In genomic region chr17:14481746-14482145, GRCm38 (mm10) we compare ENCODE assay signal across 29 mouse cellular contexts.
"Had no signal": no experiment of that assay in that cellular context is flagged by ENCODE, and none has a peak within 500 bp of the region (broad histone marks: within the 10 kb centered on the region; RNA-seq: fewer than 3 reads in every experiment).

No protein-coding gene starts in this region.

- DNase-seq: cerebellum, adult 2 months; cerebellum, adult 8-10 months; cerebellum, adult 9-10 months; cerebellum, adult 9-11 months; cerebellum, postnatal 10 days; cerebellum, postnatal 14 days; cerebellum, postnatal 25 days; cerebellum, postnatal 36 days; embryo, embryonic 11 days; forebrain, postnatal 0 days; gastrocnemius, adult 2 months; gastrocnemius, postnatal 10 days; gastrocnemius, postnatal 14 days; gastrocnemius, postnatal 25 days; gastrocnemius, postnatal 36 days; heart, adult 11 months; heart, adult 18-20 months; heart, adult 2 months had no signal

- H3K27ac ChIP-seq: embryonic facial prominence, embryonic 10.5 days; embryonic facial prominence, embryonic 12.5 days; embryonic facial prominence, embryonic 13.5 days; embryonic facial prominence, embryonic 15.5 days; forebrain, embryonic 10.5 days; forebrain, embryonic 12.5 days; forebrain, embryonic 13.5 days; forebrain, embryonic 15.5 days; gastrocnemius, adult 2 months; heart, adult 2 months had no signal

- H3K4me3 ChIP-seq: embryonic facial prominence, embryonic 10.5 days; embryonic facial prominence, embryonic 12.5 days; embryonic facial prominence, embryonic 13.5 days; embryonic facial prominence, embryonic 15.5 days; erythroblast, embryonic 14.5 days; forebrain, embryonic 10.5 days; forebrain, embryonic 12.5 days; forebrain, embryonic 13.5 days; forebrain, embryonic 15.5 days; gastrocnemius, adult 2 months; heart, adult 2 months had no signal

- H3K4me2 ChIP-seq: embryonic facial prominence, embryonic 12.5 days; embryonic facial prominence, embryonic 13.5 days; embryonic facial prominence, embryonic 15.5 days; forebrain, embryonic 12.5 days; forebrain, embryonic 13.5 days; forebrain, embryonic 15.5 days had no signal

- H3K27me3 ChIP-seq: embryonic facial prominence, embryonic 12.5 days; embryonic facial prominence, embryonic 15.5 days; forebrain, embryonic 12.5 days; forebrain, embryonic 13.5 days; forebrain, embryonic 15.5 days had no signal

- H3K9ac ChIP-seq: embryonic facial prominence, embryonic 12.5 days; embryonic facial prominence, embryonic 13.5 days; embryonic facial prominence, embryonic 15.5 days; forebrain, embryonic 12.5 days; forebrain, embryonic 13.5 days; forebrain, embryonic 15.5 days; forebrain, postnatal 0 days had no signal

- H3K4me1 ChIP-seq: forebrain, embryonic 12.5 days; forebrain, embryonic 13.5 days; forebrain, embryonic 15.5 days had no signal

- ATAC-seq: forebrain, embryonic 13.5 days; forebrain, embryonic 14.5 days; forebrain, embryonic 15.5 days; forebrain, embryonic 16.5 days; forebrain, postnatal 0 days had no signal

- H3K9me3 ChIP-seq: embryonic facial prominence, embryonic 10.5 days; embryonic facial prominence, embryonic 12.5 days; embryonic facial prominence, embryonic 13.5 days; embryonic facial prominence, embryonic 15.5 days; forebrain, embryonic 10.5 days; forebrain, embryonic 12.5 days; forebrain, embryonic 13.5 days; forebrain, embryonic 15.5 days had no signal

- H3K36me3 ChIP-seq: embryonic facial prominence, embryonic 10.5 days; embryonic facial prominence, embryonic 12.5 days; embryonic facial prominence, embryonic 13.5 days; embryonic facial prominence, embryonic 15.5 days; forebrain, embryonic 10.5 days; forebrain, embryonic 12.5 days; forebrain, embryonic 15.5 days had no signal
